Mouse (Mus musculus) heart, embryonic 15.5 days (tissue): ENCODE data around the gene Lmo7. TPM values are rescaled to one million over a fixed set of nuclear protein-coding genes. Genes with fewer than 3 reads are reported as not detected.

ENCODE experiments used
- ATAC-seq: fragments of 200-750 bp; cut with Nextera tagmentation; replicated peaks from 2 replicates; pipeline ENCODE4 v1.8.0; 2017; ENCODE audit warnings: low read depth, moderate TSS enrichment; ENCODE audit not compliant: insufficient number of reproducible peaks, insufficient read depth, low FRiP score
- H3K27ac ChIP-seq: fragments of 300-500 bp; sonication (generic); 2 replicates; pipeline ENCODE4 v1.5.1; 2015; ENCODE audit warnings: mild to moderate bottlenecking, inconsistent platforms
- H3K27me3 ChIP-seq: fragments of 300-500 bp; sonication (generic); 2 replicates; pipeline ENCODE4 v1.6.1; 2015; ENCODE audit warnings: inconsistent platforms
- H3K36me3 ChIP-seq: fragments of 300-500 bp; sonication (generic); 2 replicates; pipeline ENCODE4 v1.6.1; 2015; ENCODE audit warnings: mild to moderate bottlenecking, inconsistent platforms
- H3K4me1 ChIP-seq: fragments of 300-500 bp; sonication (generic); replicated peaks from 2 replicates; pipeline ENCODE4 v1.6.1; 2015; ENCODE audit warnings: inconsistent platforms
- H3K4me2 ChIP-seq: fragments of 300-500 bp; sonication (generic); 2 replicates; pipeline ENCODE4 v1.6.1; 2015; ENCODE audit warnings: inconsistent platforms, mild to moderate bottlenecking, moderate library complexity
- H3K4me3 ChIP-seq: fragments of 300-500 bp; sonication (generic); 2 replicates; pipeline ENCODE4 v1.5.1; 2015; ENCODE audit warnings: mild to moderate bottlenecking, inconsistent platforms
- H3K9ac ChIP-seq: fragments of 300-500 bp; sonication (generic); 2 replicates; pipeline ENCODE4 v1.6.1; 2015; ENCODE audit warnings: mild to moderate bottlenecking, inconsistent platforms
- H3K9me3 ChIP-seq: fragments of 300-500 bp; sonication (generic); replicated peaks from 2 replicates; pipeline ENCODE4 v1.6.1; 2016; ENCODE audit warnings: inconsistent platforms
- WGBS: fragments of 180-500 bp; shearing (Covaris S2); methylation state at CpG from one replicate; pipeline ENCODE4 v1.1.7; 2015; ENCODE audit warnings: mixed read lengths; 5-methylcytosine and 5-hydroxymethylcytosine counted together
- polyA plus RNA-seq: library from polyadenylated mRNA; unstranded; fragments of >200 nt; fragmentation: Nextera tagmentation; extraction: Ambion mirVana; gene quantifications from 2 replicates; pipeline ENCODE4 v1.2.1, GENCODE M21; 2015

The Lmo7 gene
- polyA plus RNA-seq, 1 experiment from 2014 or later, result 261 TPM

GRCm38 (mm10) chr14:101915867-101916266 is 186.1 kb downstream of the Lmo7 start:
- no peaks in the 10 kb centered on the region for H3K4me1 ChIP-seq
- H3K9me3 ChIP-seq, result no peaks in the 10 kb centered on the region
- no peak overlapping the region for H3K4me2 ChIP-seq
- ATAC-seq, result no peak
- WGBS, result 73% methylated on average over 8 of the region's 8 CpGs
- H3K4me3 ChIP-seq, result no peak overlapping the region
- peaks cover 80% of the 10 kb centered on the region for H3K36me3 ChIP-seq
- H3K27me3 ChIP-seq, result no peaks in the 10 kb centered on the region
- no peak overlapping the region for H3K9ac ChIP-seq
- H3K27ac ChIP-seq, result no peak overlapping the region

- Histone ChIP-seq H3K36me3 (peaks cover 77% of the 10 kb centered on the region), H3K4me1 (no peaks in the 10 kb centered on the region), H3K9ac (no peak overlapping the region), H3K4me2 (no peak overlapping the region), H3K4me3 (no peak overlapping the region), H3K9me3 (no peaks in the 10 kb centered on the region), H3K27ac (no peak overlapping the region), H3K27me3 (no peaks in the 10 kb centered on the region)
- WGBS, result 86% methylated on average over 5 of the region's 5 CpGs
- ATAC-seq, result no peak
Observed at GRCm38 (mm10) chr14:101918471-101918870, 188.7 kb downstream of the Lmo7 start.

GRCm38 (mm10) chr14:101927646-101928244 is 198.0 kb downstream of the Lmo7 start:
- Histone ChIP-seq H3K36me3 (peaks cover 81% of the 10 kb centered on the region), H3K27me3 (no peaks in the 10 kb centered on the region), H3K9ac (no peak overlapping the region), H3K4me3 (no peak overlapping the region), H3K27ac (no peak overlapping the region), H3K4me2 (no peak overlapping the region), H3K4me1 (peaks cover 11% of the 10 kb centered on the region), H3K9me3 (no peaks in the 10 kb centered on the region)
- ATAC-seq, result no peak
- 78% methylated on average over 12 of the region's 12 CpGs for WGBS

- H3K27ac ChIP-seq, result no peak overlapping the region
- H3K4me2 ChIP-seq, result no peak overlapping the region
- H3K4me1 ChIP-seq, result peaks cover 11% of the 10 kb centered on the region
- H3K9ac ChIP-seq, result no peak overlapping the region
- peaks cover 74% of the 10 kb centered on the region for H3K36me3 ChIP-seq
- H3K4me3 ChIP-seq, result no peak overlapping the region
- no peaks in the 10 kb centered on the region for H3K9me3 ChIP-seq
- H3K27me3 ChIP-seq, result no peaks in the 10 kb centered on the region
- WGBS, result 88% methylated on average over 25 of the region's 25 CpGs
- ATAC-seq, result no peak
Observed at GRCm38 (mm10) chr14:101930576-101931447, 201.1 kb downstream of the Lmo7 start.

DNA sequence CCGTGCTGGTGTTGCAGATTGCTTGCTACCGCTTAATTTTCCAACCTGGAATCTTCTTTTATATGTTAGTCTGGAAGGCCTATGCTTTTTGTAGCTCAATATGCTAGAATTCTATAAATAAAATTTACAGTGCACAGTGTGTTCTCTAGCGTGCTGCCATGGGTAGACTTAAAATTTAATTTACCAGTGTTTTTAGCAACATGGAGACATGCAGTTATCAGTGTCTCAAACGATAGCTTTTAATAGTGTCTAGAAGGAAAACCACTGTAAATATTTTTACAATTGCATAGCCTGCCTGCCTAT is 201.6 kb downstream of the Lmo7 start:
- WGBS, result 79% methylated on average over 4 of the region's 4 CpGs

GRCm38 (mm10) chr14:101933551-101933950 is 203.8 kb downstream of the Lmo7 start:
- Histone ChIP-seq H3K9me3 (no peaks in the 10 kb centered on the region), H3K27ac (no peak overlapping the region), H3K4me3 (no peak overlapping the region), H3K4me1 (peaks cover 11% of the 10 kb centered on the region), H3K27me3 (no peaks in the 10 kb centered on the region), H3K9ac (no peak overlapping the region), H3K4me2 (no peak overlapping the region), H3K36me3 (peaks cover 52% of the 10 kb centered on the region)
- no peak for ATAC-seq
- 83% methylated on average over 9 of the region's 9 CpGs for whole genome bisulfite sequencing

More for the DNA sequence above, 201.6 kb downstream of the Lmo7 start:
- Histone ChIP-seq H3K27me3 (no peaks in the 10 kb centered on the region), H3K27ac (no peak overlapping the region), H3K4me2 (no peak overlapping the region), H3K9ac (no peak overlapping the region), H3K36me3 (peaks cover 68% of the 10 kb centered on the region), H3K4me3 (no peak overlapping the region), H3K9me3 (no peaks in the 10 kb centered on the region), H3K4me1 (peaks cover 11% of the 10 kb centered on the region)
- no peak for ATAC-seq

GRCm38 (mm10) chr14:101942971-101943370 is 213.2 kb downstream of the Lmo7 start:
- no peak overlapping the region for H3K4me3 ChIP-seq
- ATAC-seq, result no peak
- H3K9ac ChIP-seq, result no peak overlapping the region
- H3K27me3 ChIP-seq, result no peaks in the 10 kb centered on the region
- H3K4me1 ChIP-seq, result 0 out of 2 replicates have a peak, but pooled peaks cover 3% of the 10 kb centered on the region
- peak overlapping the region; percentile 46 for H3K4me2 ChIP-seq
- 6% methylated on average over 4 of the region's 4 CpGs for WGBS
- H3K27ac ChIP-seq, result no peak overlapping the region
- no peaks in the 10 kb centered on the region for H3K9me3 ChIP-seq
- H3K36me3 ChIP-seq, result no peaks in the 10 kb centered on the region

DNA sequence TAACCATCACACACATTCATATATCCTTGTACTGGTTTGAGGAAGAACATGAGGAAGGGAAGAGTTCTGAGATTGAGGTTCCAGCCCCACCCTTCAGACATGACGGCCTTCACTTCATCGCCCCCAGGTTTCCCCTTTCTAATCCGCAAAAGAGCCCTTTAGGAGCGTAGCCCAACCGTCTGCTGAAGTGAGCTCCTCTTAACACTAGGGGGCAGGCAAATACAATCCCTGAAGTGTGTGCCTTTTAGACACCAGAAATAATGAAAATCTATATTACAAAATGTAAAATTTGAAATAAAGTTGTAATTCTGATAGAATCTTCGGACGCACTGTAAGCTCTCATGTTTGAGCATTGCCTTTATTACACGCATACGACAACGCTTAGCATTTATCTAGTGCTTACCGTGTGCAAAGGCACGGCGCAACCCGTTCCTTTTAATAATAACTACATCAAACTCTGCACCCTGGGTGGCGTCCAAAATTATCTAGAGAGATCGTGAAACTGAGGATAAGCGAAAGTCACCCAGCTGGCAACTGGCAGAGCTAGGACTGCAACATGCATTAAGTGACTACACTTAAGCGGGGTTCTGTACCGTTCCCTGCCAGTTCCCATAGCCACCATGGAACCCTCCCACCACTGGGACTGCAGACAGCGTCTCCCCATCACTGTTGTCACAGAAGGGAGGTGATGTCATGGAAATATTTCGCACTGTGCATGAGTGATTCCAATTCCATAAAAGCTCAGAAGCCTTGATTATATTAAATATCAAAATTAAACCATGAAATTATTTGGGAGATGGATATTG is 217.2 kb downstream of the Lmo7 start:
- 46% methylated on average over 21 of the region's 21 CpGs for WGBS
- no peak overlapping the region for H3K4me2 ChIP-seq
- H3K36me3 ChIP-seq, result no peaks in the 10 kb centered on the region

DNA sequence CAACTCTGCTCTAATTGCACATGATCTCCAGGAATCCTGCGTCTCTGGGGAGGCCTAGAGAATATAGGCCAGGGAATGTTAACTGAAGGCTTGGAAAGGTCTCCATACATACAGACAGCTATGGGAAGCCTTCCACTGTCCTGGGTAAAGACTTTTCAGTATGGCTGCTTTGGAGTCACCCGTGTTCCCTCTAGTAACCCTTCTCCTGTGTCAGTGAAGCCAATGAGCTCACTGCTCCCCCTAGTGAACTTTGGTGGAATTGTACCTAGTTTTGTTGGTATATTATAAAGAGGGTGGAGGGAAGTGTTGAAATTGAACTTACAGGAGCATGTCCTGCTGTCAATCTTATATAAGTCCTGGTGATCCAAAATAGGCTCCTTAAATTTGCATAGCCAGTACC is 219.4 kb downstream of the Lmo7 start:
- no peak overlapping the region for H3K9ac ChIP-seq
- H3K4me2 ChIP-seq, result no peak overlapping the region
- H3K4me1 ChIP-seq, result no peaks in the 10 kb centered on the region
- ATAC-seq, result no peak
- no peak overlapping the region for H3K4me3 ChIP-seq
- WGBS, result 55% methylated on average over 2 of the region's 2 CpGs
- H3K27me3 ChIP-seq, result no peaks in the 10 kb centered on the region
- no peak overlapping the region for H3K27ac ChIP-seq
- no peaks in the 10 kb centered on the region for H3K9me3 ChIP-seq
- no peaks in the 10 kb centered on the region for H3K36me3 ChIP-seq

More for the DNA sequence above, 217.2 kb downstream of the Lmo7 start:
- Histone ChIP-seq H3K27me3 (no peaks in the 10 kb centered on the region), H3K9ac (no peak overlapping the region), H3K4me1 (0 out of 2 replicates have a peak, but pooled peaks cover 3% of the 10 kb centered on the region), H3K9me3 (no peaks in the 10 kb centered on the region), H3K27ac (no peak overlapping the region), H3K4me3 (no peak overlapping the region)
- no peak for ATAC-seq

DNA sequence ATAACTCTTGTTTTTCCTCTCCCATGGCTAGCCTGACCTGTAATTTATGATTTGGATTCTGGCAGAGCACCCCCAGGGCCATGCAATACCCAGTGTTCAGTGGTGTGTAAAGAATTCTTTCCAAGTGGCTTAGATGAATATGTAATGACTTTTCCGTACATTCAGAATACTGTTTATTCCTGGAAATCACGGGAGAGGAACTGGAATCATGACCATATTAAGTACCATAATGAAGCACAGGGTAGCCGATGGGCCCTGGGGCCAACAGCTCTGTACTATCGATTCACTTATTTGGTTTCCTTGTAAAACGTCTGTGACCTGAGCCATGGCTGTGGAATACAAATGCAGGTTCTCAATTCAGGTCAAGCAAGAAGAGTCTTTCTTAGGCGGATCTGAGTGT is 221.3 kb downstream of the Lmo7 start:
- ATAC-seq, result no peak
- H3K36me3 ChIP-seq, result no peaks in the 10 kb centered on the region
- no peak overlapping the region for H3K4me3 ChIP-seq
- H3K4me1 ChIP-seq, result no peaks in the 10 kb centered on the region
- H3K4me2 ChIP-seq, result no peak overlapping the region
- H3K27ac ChIP-seq, result no peak overlapping the region
- no peaks in the 10 kb centered on the region for H3K9me3 ChIP-seq
- H3K9ac ChIP-seq, result no peak overlapping the region
- WGBS, result 80% methylated on average over 6 of the region's 6 CpGs
- no peaks in the 10 kb centered on the region for H3K27me3 ChIP-seq

DNA sequence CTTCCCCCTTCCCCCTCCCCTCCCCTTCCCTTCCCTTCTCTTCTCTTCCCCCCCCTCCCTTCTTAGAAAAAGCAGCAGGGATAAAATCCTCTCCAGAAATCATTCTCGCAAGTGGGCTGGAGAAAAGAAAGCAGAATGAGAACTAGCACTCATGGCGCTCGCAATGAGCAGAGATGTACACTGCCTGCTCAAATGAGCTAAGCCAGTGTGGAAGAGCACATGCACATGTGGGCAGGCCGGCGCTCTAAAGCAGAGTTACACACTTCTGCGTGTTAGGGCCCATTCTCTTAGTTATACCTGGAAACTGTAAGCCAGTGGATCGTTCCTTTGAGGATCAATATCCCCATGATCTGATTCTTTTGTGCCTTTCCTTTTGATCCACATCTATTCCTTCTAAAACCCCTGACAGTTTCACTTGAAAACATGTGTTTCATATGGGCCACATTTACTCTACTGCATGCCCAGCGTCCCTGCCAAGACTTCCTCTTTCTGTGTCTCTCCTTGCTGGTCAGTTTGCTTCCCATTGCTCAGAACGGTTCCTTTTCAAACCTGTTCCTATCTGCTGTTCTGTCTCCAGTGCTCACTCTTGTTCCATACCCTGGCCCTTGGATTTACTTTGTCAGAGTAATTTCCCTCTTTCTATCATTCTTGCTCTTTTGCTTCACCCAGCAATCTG is 224.2 kb downstream of the Lmo7 start:
- Histone ChIP-seq H3K4me1 (no peaks in the 10 kb centered on the region), H3K4me3 (no peak overlapping the region), H3K4me2 (no peak overlapping the region), H3K9me3 (no peaks in the 10 kb centered on the region), H3K9ac (no peak overlapping the region), H3K27me3 (no peaks in the 10 kb centered on the region), H3K36me3 (no peaks in the 10 kb centered on the region), H3K27ac (no peak overlapping the region)
- WGBS, result 76% methylated on average over 9 of the region's 9 CpGs
- ATAC-seq, result no peak
